Mouse (Mus musculus): Measurements from ENCODE around the gene Pkp4.

DNA sequence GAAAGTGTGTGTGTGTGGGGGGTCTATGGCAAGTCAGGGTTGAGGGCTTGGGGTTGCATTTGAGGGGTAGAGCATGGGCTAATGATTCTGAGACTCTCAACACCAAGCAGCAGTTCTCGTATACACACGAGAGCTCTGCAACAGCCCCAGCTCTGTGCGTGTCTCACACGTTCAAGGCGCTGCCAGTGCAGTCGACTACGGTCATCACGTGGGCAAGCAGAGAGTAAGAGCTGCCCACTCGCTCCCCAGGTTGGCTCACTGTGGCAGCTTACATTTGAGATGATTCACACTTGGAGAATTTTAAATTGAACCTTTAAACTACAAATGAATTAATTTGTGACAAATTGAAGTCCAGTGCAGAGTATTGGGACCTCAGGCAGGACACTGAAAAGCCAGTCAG is 44.4 kb downstream of the Pkp4 start:
- TF ChIP-seq CTCF (IDR thresholded peaks at IDR 0.05; ENCODE audit: low read depth) (no peak), EP300 (IDR thresholded peaks at IDR 0.05; ENCODE audit: low read depth) (no peak)

All from liver, postnatal 0 days (tissue).